Mouse (Mus musculus): Measurements from ENCODE around the gene Unc119. TPM values are rescaled to one million over a fixed set of nuclear protein-coding genes. Genes with fewer than 3 reads are reported as not detected.

Gene Unc119
- total and polyA plus RNA-seq, 2 experiments: 5.5 to 12.7 TPM

DNA sequence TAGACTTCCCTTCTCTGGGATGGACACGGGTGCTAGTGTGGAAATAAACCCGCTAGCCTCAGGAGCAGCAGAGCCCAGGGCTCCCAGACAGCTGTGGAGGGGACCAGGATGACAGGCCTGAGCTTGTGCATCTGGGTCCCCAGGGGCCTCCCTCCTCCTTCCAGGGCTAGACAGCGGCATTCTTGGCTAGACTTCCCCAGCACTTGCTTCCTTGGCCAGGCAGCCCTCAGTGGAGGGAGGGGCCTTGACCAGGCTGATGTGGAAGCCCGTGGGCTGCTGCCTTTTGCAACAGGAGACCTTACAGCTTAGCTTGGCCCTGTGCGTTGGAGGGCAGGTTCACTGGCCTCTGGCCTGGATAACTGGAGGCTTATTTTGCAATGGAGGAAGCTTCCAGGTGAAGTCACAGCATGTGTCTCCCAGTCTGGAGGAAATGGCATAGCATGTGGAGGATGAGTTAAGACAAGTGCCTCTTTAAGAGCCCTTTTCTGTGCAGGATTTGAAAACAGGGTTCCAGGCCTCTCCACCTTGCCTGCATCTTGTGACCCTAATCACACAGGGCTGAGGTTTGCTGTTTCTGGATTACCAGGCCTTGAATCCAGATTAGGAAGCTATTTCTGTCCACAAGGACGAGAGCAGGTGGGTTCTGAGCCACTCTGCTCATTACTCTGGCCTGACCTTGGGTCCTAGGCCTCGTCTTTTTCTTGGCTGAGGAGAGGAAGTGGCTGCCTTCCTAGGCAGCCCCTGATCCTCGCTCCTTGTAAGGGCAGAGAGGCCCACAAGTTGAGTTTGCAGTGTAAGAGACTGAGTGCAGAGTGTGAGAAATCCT, 1.8 kb downstream of the Unc119 start:
- Histone ChIP-seq H3K27me3 (ENCODE audit: control insufficient read depth, insufficient read depth, low read length) (no peaks in the 10 kb centered on the region), H3K36me3 (ENCODE audit: control insufficient read depth, insufficient read depth, low read length) (peaks cover 2% of the 10 kb centered on the region; the same call in 1 of the 2 replicates), H3K4me3 (ENCODE audit: insufficient read depth, low read depth, low read length) (no peak overlapping the region), H3K9ac (ENCODE audit: low read depth, low read length) (peak overlapping the region; percentile 12; the same call in 1 of the 2 replicates), H3K27ac (replicated peaks; ENCODE audit: insufficient read depth, low read depth, low read length) (peak overlapping the region; percentile 39), H3K4me1 (ENCODE audit: control insufficient read depth, insufficient read depth, low read length) (peaks cover 14% of the 10 kb centered on the region), H3K79me2 (ENCODE audit: control insufficient read depth, insufficient read depth, low read length) (no peaks in the 10 kb centered on the region)
- peak; percentile 81 for DNase-seq (ENCODE audit: extremely low read depth, low read depth, low spot score)
- WGBS: 29% methylated on average over 8 of the region's 8 CpGs
- TF ChIP-seq CTCF (IDR thresholded peaks at IDR 0.05; ENCODE audit: low read depth, low read length) (no peak), POLR2A (IDR thresholded peaks at IDR 0.05; ENCODE audit: extremely low read depth, insufficient read depth, low read length) (no peak)

DNA sequence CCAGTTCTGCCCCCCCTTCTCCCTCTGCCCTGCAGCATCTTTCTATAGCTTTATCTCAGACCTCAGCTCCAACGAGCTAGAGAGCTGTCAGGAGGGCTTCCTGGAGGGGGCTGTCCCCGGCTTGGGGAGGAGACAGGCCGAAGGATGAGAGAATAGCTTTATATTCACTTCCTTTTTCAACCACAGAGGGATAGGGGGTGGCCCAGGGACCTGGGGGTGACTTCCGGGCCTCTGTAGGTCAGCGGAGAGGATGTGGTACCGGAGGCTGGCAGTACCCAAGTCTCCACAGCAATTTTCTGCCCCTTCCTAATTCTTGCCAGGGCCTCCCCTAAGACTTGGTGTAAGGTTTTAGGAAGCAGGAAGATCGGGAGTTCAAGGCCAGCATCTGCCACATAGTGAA, 2.5 kb downstream of the Unc119 start:
- TF ChIP-seq CTCF (IDR thresholded peaks at IDR 0.05; ENCODE audit: low read depth, low read length): no peak
- no peak for TF ChIP-seq POLR2A (IDR thresholded peaks at IDR 0.05; ENCODE audit: extremely low read depth, insufficient read depth, low read length)
- H3K27ac ChIP-seq (replicated peaks; ENCODE audit: insufficient read depth, low read depth, low read length): peak overlapping the region; percentile 39; the same call in 1 of the 2 replicates
- no peaks in the 10 kb centered on the region for H3K27me3 ChIP-seq (ENCODE audit: control insufficient read depth, insufficient read depth, low read length)
- no peak for DNase-seq (ENCODE audit: extremely low read depth, low read depth, low spot score)
- peaks cover 14% of the 10 kb centered on the region for H3K4me1 ChIP-seq (ENCODE audit: control insufficient read depth, insufficient read depth, low read length)
- no peaks in the 10 kb centered on the region for H3K36me3 ChIP-seq (ENCODE audit: control insufficient read depth, insufficient read depth, low read length)
- no peak overlapping the region for H3K4me3 ChIP-seq (ENCODE audit: insufficient read depth, low read depth, low read length)
- H3K9ac ChIP-seq (ENCODE audit: low read depth, low read length): no peak overlapping the region
- no peaks in the 10 kb centered on the region for H3K79me2 ChIP-seq (ENCODE audit: control insufficient read depth, insufficient read depth, low read length)
- WGBS: 55% methylated on average over 7 of the region's 7 CpGs

DNA sequence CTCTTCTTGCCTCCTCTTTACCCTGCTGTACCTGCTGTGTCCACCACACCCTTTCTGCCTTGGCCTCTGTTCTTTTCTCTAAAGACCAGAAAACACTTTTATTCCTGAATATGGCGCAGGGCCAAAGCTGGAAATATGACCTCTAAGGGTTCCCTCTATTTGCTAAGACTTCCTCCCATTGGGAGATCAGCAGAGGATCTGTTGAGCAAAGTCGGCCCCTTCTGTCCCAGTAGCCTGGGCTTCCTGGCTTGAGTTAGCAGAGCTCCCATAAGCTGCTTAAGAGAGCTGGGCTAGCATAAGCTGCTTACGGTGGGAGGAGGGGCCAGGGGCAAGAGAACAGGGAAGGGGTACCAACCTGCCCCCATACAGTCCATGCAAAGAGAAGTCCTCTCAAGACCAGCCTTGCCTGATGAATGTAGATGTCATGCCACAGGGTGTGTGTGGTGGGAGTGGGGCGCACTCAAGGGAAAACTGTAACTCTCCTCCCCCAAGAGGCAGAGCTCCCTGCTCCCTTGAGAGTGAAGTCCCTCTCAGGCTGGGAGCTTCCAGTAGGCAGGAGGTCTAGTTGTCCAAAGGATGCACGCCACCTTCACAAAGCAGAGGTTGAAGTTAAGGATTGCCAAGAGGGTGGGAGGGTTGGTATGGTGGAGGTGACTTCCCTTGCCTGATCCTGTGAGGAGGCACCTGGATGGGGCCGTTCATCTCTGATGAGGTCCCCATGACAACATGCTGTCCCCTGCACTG, 3.2 kb downstream of the Unc119 start:
- Histone ChIP-seq H3K79me2 (ENCODE audit: control insufficient read depth, insufficient read depth, low read length) (no peaks in the 10 kb centered on the region), H3K4me1 (ENCODE audit: control insufficient read depth, insufficient read depth, low read length) (peaks cover 14% of the 10 kb centered on the region), H3K4me3 (ENCODE audit: insufficient read depth, low read depth, low read length) (no peak overlapping the region), H3K9ac (ENCODE audit: low read depth, low read length) (no peak overlapping the region), H3K27ac (replicated peaks; ENCODE audit: insufficient read depth, low read depth, low read length) (no peak overlapping the region), H3K27me3 (ENCODE audit: control insufficient read depth, insufficient read depth, low read length) (no peaks in the 10 kb centered on the region), H3K36me3 (ENCODE audit: control insufficient read depth, insufficient read depth, low read length) (no peaks in the 10 kb centered on the region)
- TF ChIP-seq CTCF (IDR thresholded peaks at IDR 0.05; ENCODE audit: low read depth, low read length): no peak
- no peak for TF ChIP-seq POLR2A (IDR thresholded peaks at IDR 0.05; ENCODE audit: extremely low read depth, insufficient read depth, low read length)
- 79% methylated on average over 6 of the region's 6 CpGs for WGBS
- no peak for DNase-seq (ENCODE audit: extremely low read depth, low read depth, low spot score)

DNA sequence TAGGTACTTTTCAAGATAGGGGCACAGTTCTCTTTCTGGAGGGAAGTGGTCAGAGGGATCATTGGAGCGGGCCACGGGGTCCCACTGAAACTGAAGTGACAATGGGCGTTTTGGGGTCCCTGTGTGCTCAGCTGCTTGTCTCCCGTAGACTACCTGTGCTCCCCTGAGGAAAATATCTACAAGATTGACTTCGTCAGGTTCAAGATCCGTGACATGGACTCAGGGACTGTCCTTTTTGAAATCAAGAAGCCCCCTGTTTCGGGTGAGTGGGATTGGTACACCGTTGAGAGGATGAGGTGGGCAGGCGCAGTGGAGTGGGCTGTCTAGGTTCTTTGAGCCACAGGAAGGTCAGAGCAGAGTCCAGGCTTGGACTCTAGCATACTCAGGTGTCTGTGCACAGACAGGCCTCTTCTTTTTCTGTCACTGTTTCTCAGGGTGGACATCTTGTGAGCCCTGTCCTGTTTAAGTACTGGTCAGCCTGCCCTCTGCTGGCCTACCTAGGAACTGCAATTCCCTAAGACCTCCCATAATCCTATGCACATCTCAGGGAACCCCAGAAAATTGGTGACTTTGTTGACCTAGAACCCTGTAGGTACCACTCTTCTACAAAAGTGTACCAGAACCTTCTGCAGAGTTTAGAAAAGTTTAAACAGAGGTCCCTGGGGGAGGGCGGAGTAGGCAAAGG, 3.9 kb downstream of the Unc119 start:
- TF ChIP-seq CTCF (IDR thresholded peaks at IDR 0.05; ENCODE audit: low read depth, low read length): peak; percentile 75
- TF ChIP-seq POLR2A (IDR thresholded peaks at IDR 0.05; ENCODE audit: extremely low read depth, insufficient read depth, low read length): no peak
- H3K36me3 ChIP-seq (ENCODE audit: control insufficient read depth, insufficient read depth, low read length): no peaks in the 10 kb centered on the region
- H3K79me2 ChIP-seq (ENCODE audit: control insufficient read depth, insufficient read depth, low read length): no peaks in the 10 kb centered on the region
- no peak overlapping the region for H3K4me3 ChIP-seq (ENCODE audit: insufficient read depth, low read depth, low read length)
- H3K4me1 ChIP-seq (ENCODE audit: control insufficient read depth, insufficient read depth, low read length): peaks cover 14% of the 10 kb centered on the region
- no peaks in the 10 kb centered on the region for H3K27me3 ChIP-seq (ENCODE audit: control insufficient read depth, insufficient read depth, low read length)
- WGBS: 96% methylated on average over 10 of the region's 10 CpGs
- no peak overlapping the region for H3K27ac ChIP-seq (replicated peaks; ENCODE audit: insufficient read depth, low read depth, low read length)
- peak; percentile 56 for DNase-seq (ENCODE audit: extremely low read depth, low read depth, low spot score)
- no peak overlapping the region for H3K9ac ChIP-seq (ENCODE audit: low read depth, low read length)

DNA sequence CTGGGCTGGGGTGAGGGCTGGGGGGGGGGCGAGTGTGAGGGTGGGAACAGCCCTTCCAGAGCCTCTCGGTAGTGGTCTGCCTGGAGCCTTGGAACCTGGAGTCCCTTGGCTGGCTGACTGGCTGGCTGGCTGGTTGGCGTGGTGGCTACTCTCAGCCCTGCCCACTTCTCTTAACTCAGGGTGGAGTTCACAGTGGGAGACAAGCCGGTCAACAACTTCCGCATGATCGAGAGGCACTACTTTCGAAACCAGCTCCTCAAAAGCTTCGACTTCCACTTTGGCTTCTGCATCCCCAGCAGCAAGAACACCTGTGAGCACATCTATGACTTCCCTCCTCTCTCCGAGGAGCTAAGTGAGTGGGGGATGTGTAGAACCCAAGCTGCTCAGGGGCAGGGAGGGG, 4.6 kb downstream of the Unc119 start:
- DNase-seq (ENCODE audit: extremely low read depth, low read depth, low spot score): peak; percentile 28
- no peaks in the 10 kb centered on the region for H3K36me3 ChIP-seq (ENCODE audit: control insufficient read depth, insufficient read depth, low read length)
- no peak overlapping the region for H3K4me3 ChIP-seq (ENCODE audit: insufficient read depth, low read depth, low read length)
- H3K4me1 ChIP-seq (ENCODE audit: control insufficient read depth, insufficient read depth, low read length): peaks cover 14% of the 10 kb centered on the region
- H3K79me2 ChIP-seq (ENCODE audit: control insufficient read depth, insufficient read depth, low read length): no peaks in the 10 kb centered on the region
- no peak overlapping the region for H3K27ac ChIP-seq (replicated peaks; ENCODE audit: insufficient read depth, low read depth, low read length)
- H3K27me3 ChIP-seq (ENCODE audit: control insufficient read depth, insufficient read depth, low read length): no peaks in the 10 kb centered on the region
- H3K9ac ChIP-seq (ENCODE audit: low read depth, low read length): no peak overlapping the region
- 78% methylated on average over 9 of the region's 9 CpGs for WGBS
- TF ChIP-seq POLR2A (IDR thresholded peaks at IDR 0.05; ENCODE audit: extremely low read depth, insufficient read depth, low read length) (no peak), CTCF (IDR thresholded peaks at IDR 0.05; ENCODE audit: low read depth, low read length) (no peak)

All from liver, adult 2 months (tissue).